Mouse (Mus musculus): ENCODE results near the gene Frat1. TPM values are rescaled to one million over a fixed set of nuclear protein-coding genes. Genes with fewer than 3 reads are reported as not detected.

The Frat1 gene
- polyA plus RNA-seq (2017; shearing (Covaris generic)): 1.5 TPM

DNA sequence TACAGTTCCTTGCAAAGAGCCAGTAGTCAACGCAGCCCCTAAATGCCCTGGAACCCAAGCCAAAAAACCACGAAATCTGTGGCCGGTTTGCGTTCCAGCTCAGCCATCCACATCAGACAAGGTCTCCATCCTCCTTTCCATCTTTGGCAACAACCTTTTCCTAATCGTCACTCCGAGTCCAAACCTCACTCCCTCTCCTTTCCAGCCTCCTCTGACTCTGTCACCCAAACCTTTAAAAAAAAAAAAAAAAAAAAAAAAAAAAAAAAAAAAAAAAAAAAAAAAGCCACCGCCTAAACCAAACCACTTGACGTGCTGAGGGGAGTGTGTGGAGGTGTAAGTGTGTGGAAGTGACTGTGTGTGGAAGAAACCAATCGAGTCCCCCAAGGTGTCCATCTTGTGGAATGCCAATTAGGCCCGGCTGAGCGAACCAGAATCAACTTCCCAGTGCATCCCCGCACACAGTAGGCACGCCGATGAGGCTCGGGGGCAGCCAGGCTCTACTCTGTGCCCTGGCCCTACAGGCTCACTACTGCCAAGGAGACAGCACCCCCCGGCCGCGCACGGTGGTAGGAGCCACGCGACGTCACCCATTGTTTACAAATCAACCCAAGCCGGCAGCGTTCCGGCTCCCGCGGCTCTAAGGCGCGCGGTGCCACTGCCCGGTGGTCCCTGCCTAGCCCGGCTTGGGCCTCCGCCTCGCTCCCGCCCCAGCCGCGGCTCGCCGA, at the start of gene Frat1:
Gene Frat1 (plus strand): TSS at position 590 of the 725 bp plus-strand sequence.

DNA sequence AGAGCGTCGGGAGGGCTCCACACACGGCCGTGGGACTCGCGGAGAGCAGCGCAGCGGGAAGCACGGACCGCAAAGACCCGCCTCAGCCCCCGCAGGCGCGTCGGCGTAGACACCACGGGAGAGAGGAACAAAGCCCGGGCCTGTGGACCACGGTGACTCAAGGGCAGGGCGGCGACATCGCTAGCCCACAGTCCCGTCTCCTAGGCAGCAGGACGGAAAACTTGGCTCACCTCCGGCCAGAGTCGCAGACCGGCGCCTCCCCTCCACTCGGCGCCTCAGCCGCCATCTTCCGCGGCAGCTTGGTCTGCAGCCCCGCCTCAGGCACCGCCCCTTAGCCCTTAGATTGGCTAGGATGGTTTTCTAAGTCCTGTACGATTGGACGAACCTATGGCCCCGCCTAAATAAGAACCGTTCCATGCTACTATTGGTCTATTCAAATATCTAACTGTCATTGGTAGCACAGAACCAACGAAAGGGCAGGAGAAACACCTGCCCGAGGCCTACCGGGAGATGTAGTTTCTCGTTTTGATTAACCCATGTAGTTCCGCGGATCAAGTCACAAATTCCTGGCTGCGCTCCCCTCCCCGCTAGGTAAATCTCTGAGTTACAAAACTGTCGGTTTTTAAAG, 27.9 kb upstream of the Frat1 start, which contains the start of gene Arhgap19:
Gene Arhgap19 (minus strand): TSS at position 306 of the 628 bp plus-strand sequence.

DNA sequence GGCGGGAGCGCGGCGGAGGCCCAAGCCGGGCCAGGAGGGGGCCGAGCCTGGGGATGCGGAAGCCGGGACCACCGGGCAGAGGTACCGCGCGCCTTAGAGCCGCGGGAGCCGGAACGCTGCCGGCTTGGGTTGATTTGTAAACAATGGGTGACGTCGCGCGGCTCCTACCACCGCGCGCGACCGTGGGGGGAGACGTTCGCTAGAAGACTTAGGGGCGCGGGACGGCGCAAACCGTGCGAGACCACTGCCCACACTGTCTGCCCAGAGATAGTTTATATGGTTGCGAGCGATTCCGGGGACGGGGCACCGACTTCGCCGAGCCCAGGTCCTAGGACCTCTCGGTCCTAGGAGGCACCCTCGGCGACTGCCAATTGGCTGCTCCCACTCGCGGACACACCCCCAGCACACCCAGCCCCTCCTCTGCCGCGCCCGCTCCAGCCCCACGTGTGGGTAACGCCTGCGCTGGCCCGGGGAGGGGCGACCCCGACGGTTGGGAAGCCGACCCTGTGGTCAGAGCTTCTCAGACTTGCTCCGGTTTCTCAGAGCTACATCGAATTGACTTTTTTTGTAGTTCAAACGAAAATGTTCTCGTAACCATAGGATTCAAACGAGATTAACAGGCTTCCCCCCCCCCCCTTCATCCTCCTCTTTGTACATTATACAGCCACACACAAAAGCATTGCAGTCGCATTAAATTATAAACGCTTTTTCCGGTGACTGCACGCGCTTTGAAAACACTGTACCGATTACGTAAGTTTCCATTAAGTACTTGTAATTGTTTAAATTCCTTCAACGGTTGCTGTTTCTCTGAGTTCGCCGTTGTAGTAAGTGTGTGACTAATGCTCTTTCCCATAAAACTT, 18.5 kb downstream of the Frat1 start, which contains the start of gene Frat2:
Gene Frat2 (minus strand): TSS at position 141 of the 860 bp plus-strand sequence.

Other genes starting within 250 kb of the Frat1 start
- gene Gm340, start 247.6 kb upstream of the Frat1 start, polyA plus RNA-seq (2017; shearing (Covaris generic)): 5.3 TPM
- gene Slit1, start 86.3 kb upstream of the Frat1 start, polyA plus RNA-seq (2017; shearing (Covaris generic)): not detected
- 4.9 TPM for gene Arhgap19, start 27.9 kb upstream of the Frat1 start, polyA plus RNA-seq (2017; shearing (Covaris generic))
- gene Frat2, start 18.2 kb downstream of the Frat1 start, polyA plus RNA-seq (2017; shearing (Covaris generic)): 1.0 TPM
- 25.8 TPM for gene Rrp12, start 66.2 kb downstream of the Frat1 start, polyA plus RNA-seq (2017; shearing (Covaris generic))
- gene Pgam1, start 82.0 kb downstream of the Frat1 start, polyA plus RNA-seq (2017; shearing (Covaris generic)): 159 TPM
- gene Exosc1, start 103.5 kb downstream of the Frat1 start, polyA plus RNA-seq (2017; shearing (Covaris generic)): 91.1 TPM
- gene Zdhhc16, start 103.5 kb downstream of the Frat1 start, polyA plus RNA-seq (2017; shearing (Covaris generic)): 88.9 TPM
- 88.1 TPM for gene Mms19, start 151.2 kb downstream of the Frat1 start, polyA plus RNA-seq (2017; shearing (Covaris generic))
- 7.1 TPM for gene Ubtd1, start 151.8 kb downstream of the Frat1 start, polyA plus RNA-seq (2017; shearing (Covaris generic))
- not detected for gene Ankrd2, start 206.0 kb downstream of the Frat1 start, polyA plus RNA-seq (2017; shearing (Covaris generic))
- not detected for gene Hoga1, start 215.6 kb downstream of the Frat1 start, polyA plus RNA-seq (2017; shearing (Covaris generic))
- gene 4933411K16Rik, start 222.3 kb downstream of the Frat1 start, polyA plus RNA-seq (2017; shearing (Covaris generic)): not detected

Measured in inflammation-experienced regulatory T-cells, adult 16 weeks (primary cell).